Mouse (Mus musculus) MEL (cell line): ENCODE results near the gene Nsun5. TPM values are rescaled to one million over a fixed set of nuclear protein-coding genes. Genes with fewer than 3 reads are reported as not detected.
A peak's percentile ranks its signal among the peaks of the same experiment; 100 is the strongest.

ENCODE experiments used
- DNase-seq: peaks from one replicate; pipeline ENCODE4 v3.0.0; 2011; ENCODE audit warnings: low read depth, low spot score
- H3K27ac ChIP-seq: 2 replicates; pipeline ENCODE4 v1.5.1; 2012; ENCODE audit warnings: low read depth, mild to moderate bottlenecking, control low read depth, low read length, moderate library complexity; ENCODE audit not compliant: control insufficient read depth
- H3K27me3 ChIP-seq, 2 experiments: fragments of 150-350 bp in 1 of 2; sonication (generic) in 1 of 2; 2 replicates each; pipeline ENCODE4 v1.6.1; 2012; ENCODE audit warnings: low read length in 2 of 2, mild to moderate bottlenecking in 2 of 2, improper control_type of control experiment in 1 of 2, moderate library complexity in 1 of 2; ENCODE audit not compliant: insufficient read depth in 2 of 2, control insufficient read depth in 1 of 2
- H3K36me3 ChIP-seq, 2 experiments: 2 replicates each; pipeline ENCODE4 v1.6.1; 2012 to 2014; ENCODE audit warnings: low read length in 2 of 2, improper control_type of control experiment in 1 of 2, inconsistent platforms in 1 of 2, mild to moderate bottlenecking in 1 of 2; ENCODE audit not compliant: insufficient read depth in 2 of 2, control insufficient read depth in 1 of 2
- H3K4me1 ChIP-seq, 2 experiments: fragments of 150-350 bp in 1 of 2; sonication (generic) in 1 of 2; 2 replicates each; pipeline ENCODE4 v1.6.1; 2012; ENCODE audit warnings: low read length in 2 of 2, improper control_type of control experiment in 1 of 2, mild to moderate bottlenecking in 1 of 2; ENCODE audit not compliant: insufficient read depth in 2 of 2, control insufficient read depth in 1 of 2
- H3K4me3 ChIP-seq, 2 experiments: fragments of 150-350 bp in 1 of 2; sonication (generic) in 1 of 2; 2 replicates each; pipeline ENCODE4 v1.5.1; 2012; ENCODE audit warnings: low read depth in 2 of 2, low read length in 2 of 2, mild to moderate bottlenecking in 2 of 2, moderate library complexity in 2 of 2, control low read depth in 1 of 2, improper control_type of control experiment in 1 of 2; ENCODE audit not compliant: control insufficient read depth in 1 of 2, insufficient read depth in 1 of 2
- H3K79me2 ChIP-seq: 2 replicates; pipeline ENCODE4 v1.6.1; 2012; ENCODE audit warnings: mild to moderate bottlenecking, low read length, moderate library complexity; ENCODE audit not compliant: control insufficient read depth, poor library complexity, insufficient read depth
- H3K9ac ChIP-seq: 2 replicates; pipeline ENCODE4 v1.6.1; 2012; ENCODE audit warnings: low read depth, mild to moderate bottlenecking, control low read depth, low read length, moderate library complexity; ENCODE audit not compliant: control insufficient read depth, poor library complexity, severe bottlenecking
- H3K9me3 ChIP-seq: fragments of 150-350 bp; sonication (generic); replicated peaks from 2 replicates; pipeline ENCODE4 v1.6.1; 2012; ENCODE audit warnings: mild to moderate bottlenecking, low read length, improper control_type of control experiment, moderate library complexity; ENCODE audit not compliant: insufficient read depth
- CHD2 ChIP-seq: IDR thresholded peaks from 2 replicates; pipeline ENCODE4 v1.6.1; 2011; ENCODE audit warnings: low read length, improper control_type of control experiment
- CTCF ChIP-seq, 3 experiments: IDR thresholded peaks in 2 of 3; conservative IDR thresholded peaks in 1 of 3; 2 replicates each; pipeline ENCODE4 v1.5.1; 2011 to 2012; ENCODE audit warnings: low read length in 3 of 3, low read depth in 2 of 3, mild to moderate bottlenecking in 2 of 3, improper control_type of control experiment in 1 of 3, inconsistent platforms in 1 of 3, mixed read lengths in 1 of 3, moderate library complexity in 1 of 3; ENCODE audit not compliant: control insufficient read depth in 1 of 3, insufficient read depth in 1 of 3, poor library complexity in 1 of 3, severe bottlenecking in 1 of 3
- ELF1 ChIP-seq: IDR thresholded peaks from 2 replicates; pipeline ENCODE4 v1.6.1; 2014; ENCODE audit warnings: low read depth, mild to moderate bottlenecking, inconsistent platforms, low read length, improper control_type of control experiment, moderate library complexity
- GATA1 ChIP-seq: IDR thresholded peaks from 2 replicates; pipeline ENCODE4 v1.6.1; 2011; ENCODE audit warnings: low read depth, low read length, improper control_type of control experiment
- MAFK ChIP-seq: IDR thresholded peaks from 2 replicates; pipeline ENCODE4 v1.6.1; 2011; ENCODE audit warnings: low read depth, mild to moderate bottlenecking, low read length, improper control_type of control experiment, borderline replicate concordance
- NELFE ChIP-seq: IDR thresholded peaks from 2 replicates; pipeline ENCODE4 v1.6.1; 2011; ENCODE audit warnings: low read depth, low read length, improper control_type of control experiment
- NRF1 ChIP-seq: IDR thresholded peaks from 2 replicates; pipeline ENCODE4 v1.6.1; 2014; ENCODE audit warnings: low read depth, mild to moderate bottlenecking, inconsistent platforms, low read length, improper control_type of control experiment, moderate library complexity; ENCODE audit not compliant: poor library complexity, insufficient read depth, severe bottlenecking
- RAD21 ChIP-seq: IDR thresholded peaks from 2 replicates; pipeline ENCODE4 v1.6.1; 2011; ENCODE audit warnings: mild to moderate bottlenecking, low read depth, low read length, improper control_type of control experiment
- RCOR1 ChIP-seq: IDR thresholded peaks from 2 replicates; pipeline ENCODE4 v1.6.1; 2012; ENCODE audit warnings: low read depth, mild to moderate bottlenecking, inconsistent platforms, low read length, improper control_type of control experiment
- SMC3 ChIP-seq: IDR thresholded peaks from 2 replicates; pipeline ENCODE4 v1.6.1; 2011; ENCODE audit warnings: low read depth, low read length, improper control_type of control experiment
- TBP ChIP-seq: IDR thresholded peaks from 2 replicates; pipeline ENCODE4 v1.8.0; 2011; ENCODE audit warnings: low read depth, low read length, improper control_type of control experiment
- UBTF ChIP-seq: IDR thresholded peaks from 2 replicates; pipeline ENCODE4 v1.6.1; 2012; ENCODE audit warnings: low read depth, mild to moderate bottlenecking, inconsistent platforms, low read length, improper control_type of control experiment, moderate library complexity, borderline replicate concordance; ENCODE audit not compliant: insufficient read depth
- ZMIZ1 ChIP-seq: IDR thresholded peaks from 2 replicates; pipeline ENCODE4 v1.6.1; 2012; ENCODE audit warnings: low read depth, mild to moderate bottlenecking, inconsistent platforms, low read length, improper control_type of control experiment, moderate library complexity
- ZNF384 ChIP-seq: IDR thresholded peaks from 2 replicates; pipeline ENCODE4 v1.6.1; 2012; ENCODE audit warnings: low read depth, mild to moderate bottlenecking, inconsistent platforms, low read length, improper control_type of control experiment
- polyA plus RNA-seq, 2 experiments: library from polyadenylated mRNA; stranded (reverse) in 1 of 2; unstranded in 1 of 2; fragments of >175 nt in 1 of 2; fragments of >200 nt in 1 of 2; gene quantifications; 2 replicates each; pipeline versions ENCODE4 v1.2.1 to v1.2.4; 2012; ENCODE audit warnings: low replicate concordance in 2 of 2, low read depth in 1 of 2; ENCODE audit not compliant: insufficient read length in 2 of 2, insufficient read depth in 1 of 2, missing spikeins in 1 of 2
- total RNA-seq: library from RNA; depleted of rRNA; stranded (reverse); fragments of 300-350 nt; gene quantifications from 2 replicates; pipeline ENCODE4 v1.2.3, GENCODE M21; 2012

Nsun5 gene
- total and polyA plus RNA-seq, 3 experiments = 90.0 to 178 (median 97.5) TPM

DNA sequence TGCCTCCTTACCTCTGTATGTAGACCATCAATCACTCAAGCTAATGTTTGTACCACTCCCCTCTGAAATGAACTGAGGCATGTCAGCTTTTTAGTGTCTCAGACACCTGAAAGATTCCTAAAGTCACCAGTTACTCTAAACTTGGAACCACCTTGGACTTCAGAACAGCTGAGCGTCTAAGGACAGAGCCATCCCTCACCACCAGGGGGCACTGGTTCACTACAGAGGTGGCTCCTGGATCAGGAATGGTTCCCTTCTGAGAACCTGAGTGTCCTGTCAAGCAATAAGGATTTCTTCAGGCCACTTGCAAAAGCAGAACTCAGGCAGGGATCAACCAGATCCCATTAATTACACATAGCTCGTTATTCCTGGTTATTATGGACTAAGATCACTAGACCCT lies 30.5 kb downstream of the Nsun5 start:
- H3K27ac ChIP-seq = no peak overlapping the region
- peaks cover 6 to 12% of the 10 kb centered on the region in 2 experiments; a peak in 3 of 4 replicates for H3K4me1 ChIP-seq
- H3K9me3 ChIP-seq = no peaks in the 10 kb centered on the region

DNA sequence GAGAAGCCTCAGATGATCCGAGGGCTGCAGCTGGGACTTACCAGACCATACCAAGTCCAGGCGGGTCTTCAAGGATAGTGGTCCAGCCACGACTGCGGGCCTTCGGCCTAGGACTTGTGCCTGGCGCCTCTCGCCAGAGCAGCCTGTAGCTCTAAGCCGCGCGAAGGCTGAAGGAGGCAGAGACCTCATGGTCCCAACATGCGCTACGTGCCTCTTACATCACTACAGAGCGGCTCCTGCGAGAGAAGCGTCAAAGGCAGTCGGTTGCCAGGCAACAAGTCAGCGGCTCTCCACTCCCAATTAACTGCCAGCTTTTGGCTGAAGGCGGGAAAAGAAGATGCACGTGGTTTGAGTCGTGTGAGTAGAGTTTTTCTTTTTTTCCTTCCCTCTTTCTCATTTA lies 34.9 kb downstream of the Nsun5 start:
- DNase-seq = no peak
- TF ChIP-seq NRF1 = no peak
- TF ChIP-seq GATA1 = no peak
- no peak for TF ChIP-seq CHD2
- TF ChIP-seq RCOR1 = no peak
- TF ChIP-seq ZMIZ1 = no peak
- no peak for TF ChIP-seq MAFK
- no peak for TF ChIP-seq UBTF
- Histone ChIP-seq H3K4me1 (no peaks in the 10 kb centered on the region; a peak in 1 of 4 replicates), H3K9me3 (no peaks in the 10 kb centered on the region), H3K27me3 (peaks cover 3 to 5% of the 10 kb centered on the region in 2 experiments; a peak in 3 of 4 replicates), H3K4me3 (no peak overlapping the region), H3K79me2 (no peaks in the 10 kb centered on the region), H3K36me3 (no peaks in the 10 kb centered on the region), H3K27ac (no peak overlapping the region), H3K9ac (no peak overlapping the region)

More for the DNA sequence above, 30.5 kb downstream of the Nsun5 start:
- TF ChIP-seq NELFE (no peak), RAD21 (peak; percentile 73), SMC3 (peak; percentile 66), ELF1 (no peak), ZNF384 (no peak), CTCF (IDR thresholded peaks at IDR 0.05 in 2 of 3, conservative IDR thresholded peaks at IDR 0.05 in 1 of 3; ENCODE audit: control insufficient read depth in 1 of 3, insufficient read depth in 1 of 3, low read depth in 2 of 3, low read length in 3 of 3, poor library complexity in 1 of 3, severe bottlenecking in 1 of 3) (peak; percentile 90 to 92 (median 91))
- Histone ChIP-seq H3K9ac (no peak overlapping the region), H3K4me3 (no peak overlapping the region), H3K36me3 (peaks cover 0 to 8% of the 10 kb centered on the region in 2 experiments; a peak in 2 of 4 replicates), H3K79me2 (no peaks in the 10 kb centered on the region), H3K27me3 (no peaks in the 10 kb centered on the region)
- peak; percentile 79 for DNase-seq

DNA sequence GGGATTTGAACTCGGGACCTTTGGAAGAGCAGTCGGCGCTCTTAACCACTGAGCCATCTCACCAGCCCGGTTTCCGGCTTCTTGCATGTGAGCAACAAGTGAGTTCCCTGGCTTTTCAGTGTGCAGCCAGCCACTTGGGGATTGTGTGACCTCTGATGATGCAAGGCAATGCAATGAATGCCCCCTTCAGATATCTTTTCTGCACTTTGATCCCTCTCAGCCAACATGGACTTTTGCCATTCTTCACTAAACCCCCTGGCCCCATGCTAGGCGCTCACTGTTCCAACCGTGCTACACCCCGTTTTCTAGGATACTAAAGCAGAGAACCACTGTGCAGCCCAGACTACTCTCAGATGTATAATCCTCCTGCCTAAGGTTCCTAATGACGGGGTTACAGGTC lies 35.7 kb downstream of the Nsun5 start:
- no peak for TF ChIP-seq TBP
- TF ChIP-seq, all 39 proteins: peak for 0
- Histone ChIP-seq H3K27ac (no peak overlapping the region), H3K4me3 (no peak overlapping the region), H3K79me2 (no peaks in the 10 kb centered on the region), H3K9ac (no peak overlapping the region), H3K27me3 (peaks cover 3 to 5% of the 10 kb centered on the region in 2 experiments; a peak in 3 of 4 replicates), H3K9me3 (no peaks in the 10 kb centered on the region), H3K36me3 (no peaks in the 10 kb centered on the region), H3K4me1 (no peaks in the 10 kb centered on the region; a peak in 1 of 4 replicates)
- DNase-seq = no peak
